Mouse (Mus musculus): ENCODE measurements around the gene Itpr2.

- no peak for TF ChIP-seq CTCF (IDR thresholded peaks at IDR 0.05; ENCODE audit: low read depth)
- TF ChIP-seq EP300 (optimal IDR thresholded peaks at IDR 0.05): no peak
Measured at GRCm38 (mm10) chr6:146424778-146425177, 77.2 kb downstream of the Itpr2 start.

Measured in stomach, postnatal 0 days (tissue).